Mouse (Mus musculus): ENCODE results near the gene 1700069L16Rik.
A peak's percentile ranks its signal among the peaks of the same experiment; 100 is the strongest.

Gene 1700069L16Rik

DNA sequence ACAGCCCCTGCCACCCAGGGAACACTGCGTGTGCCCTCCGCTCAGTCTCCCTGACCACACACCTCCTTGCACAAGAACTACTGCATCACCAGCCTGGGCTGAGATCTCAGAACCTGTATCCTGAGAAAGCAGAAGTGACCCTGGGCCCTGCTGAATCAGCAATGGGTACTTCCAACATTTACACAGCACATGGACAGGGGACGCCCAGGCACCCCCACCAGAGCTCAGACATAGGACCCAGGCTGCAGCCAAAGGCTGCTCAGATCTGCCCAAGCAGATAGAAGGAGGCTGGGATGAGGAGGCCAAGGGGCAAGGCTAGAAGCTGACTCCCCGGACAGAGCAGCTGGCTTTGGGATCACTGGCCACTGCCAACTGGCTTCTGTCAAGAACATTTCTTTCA lies 80.1 kb downstream of the 1700069L16Rik start:
- DNase-seq (ENCODE audit: low spot score in 2 of 2): no peak

DNA sequence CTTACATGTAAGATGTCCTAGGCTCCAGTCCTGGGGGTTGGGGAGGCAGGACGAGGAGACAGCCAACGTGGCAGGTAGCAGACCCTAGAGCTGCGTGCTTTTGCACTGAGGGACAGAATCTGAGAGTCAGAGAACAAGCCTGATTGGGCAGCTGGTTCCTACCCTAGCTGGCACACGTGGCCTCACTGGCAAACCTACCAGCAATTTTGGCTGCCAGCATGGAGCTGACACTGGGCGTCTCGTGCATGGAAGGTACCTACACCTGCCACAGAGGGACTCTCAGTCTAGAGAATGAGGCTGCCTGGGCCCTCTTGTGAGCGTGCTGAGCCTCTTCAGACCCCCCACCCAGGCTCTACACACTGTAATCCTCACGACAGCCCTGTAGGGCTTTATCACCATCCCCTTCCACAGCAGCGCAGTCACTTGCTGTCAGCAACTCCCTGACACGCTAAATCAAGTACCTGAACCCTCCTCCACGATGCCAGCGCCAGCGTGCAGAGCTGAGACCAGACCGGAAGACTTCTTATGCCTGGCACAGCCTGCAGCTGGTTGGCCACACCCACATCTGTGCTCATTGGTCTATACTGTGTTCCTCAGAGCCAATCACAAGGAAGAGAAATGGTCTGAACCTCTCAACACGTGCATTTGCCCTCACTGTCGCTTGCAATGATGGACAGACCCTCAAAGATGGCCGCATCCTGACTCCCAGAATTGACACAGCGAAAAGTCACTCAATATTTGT lies 81.3 kb downstream of the 1700069L16Rik start:
- DNase-seq (ENCODE audit: low spot score in 2 of 2): peak in 1 of 2 experiments; percentile 15

All from frontal cortex, postnatal 25 days (tissue).